Mouse (Mus musculus) layer of hippocampus, adult 8-10 months (tissue): ENCODE measurements around the gene Ptpn13. TPM values are rescaled to one million over a fixed set of nuclear protein-coding genes. Genes with fewer than 3 reads are reported as not detected.
A peak's percentile ranks its signal among the peaks of the same experiment; 100 is the strongest.

Experiments
- DNase-seq, 2 experiments: peaks; one replicate each; pipeline ENCODE4 v3.0.0; 2022; ENCODE audit warnings: low spot score in 2 of 2
- total RNA-seq, 4 experiments: library from RNA; stranded (reverse); gene quantifications; 2 replicates each; pipeline ENCODE4 v1.2.4; 2022

Gene Ptpn13
- total RNA-seq, 4 experiments from 2014 or later = 11.7 to 14.1 (median 12.9) TPM

DNA sequence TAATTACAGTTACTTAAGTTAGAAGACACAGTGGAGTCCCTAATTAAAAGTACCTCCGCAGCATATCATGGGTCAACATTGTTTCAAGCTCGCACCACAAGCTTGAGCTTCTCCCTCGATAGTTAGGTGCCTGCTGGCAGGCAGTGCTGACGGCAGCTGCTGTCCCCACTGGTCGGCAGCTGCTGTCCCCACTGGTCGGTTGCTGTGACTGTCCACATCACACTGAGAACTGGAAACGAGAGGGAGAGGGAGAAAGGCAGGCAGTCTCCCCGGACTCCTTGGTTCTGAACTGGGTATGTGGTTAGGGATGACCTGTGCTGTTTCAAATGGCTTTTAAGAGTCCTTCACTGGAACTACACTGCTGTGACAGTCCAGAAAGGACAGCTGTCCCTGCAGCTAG, 33.4 kb downstream of the Ptpn13 start:
- no peak for DNase-seq

DNA sequence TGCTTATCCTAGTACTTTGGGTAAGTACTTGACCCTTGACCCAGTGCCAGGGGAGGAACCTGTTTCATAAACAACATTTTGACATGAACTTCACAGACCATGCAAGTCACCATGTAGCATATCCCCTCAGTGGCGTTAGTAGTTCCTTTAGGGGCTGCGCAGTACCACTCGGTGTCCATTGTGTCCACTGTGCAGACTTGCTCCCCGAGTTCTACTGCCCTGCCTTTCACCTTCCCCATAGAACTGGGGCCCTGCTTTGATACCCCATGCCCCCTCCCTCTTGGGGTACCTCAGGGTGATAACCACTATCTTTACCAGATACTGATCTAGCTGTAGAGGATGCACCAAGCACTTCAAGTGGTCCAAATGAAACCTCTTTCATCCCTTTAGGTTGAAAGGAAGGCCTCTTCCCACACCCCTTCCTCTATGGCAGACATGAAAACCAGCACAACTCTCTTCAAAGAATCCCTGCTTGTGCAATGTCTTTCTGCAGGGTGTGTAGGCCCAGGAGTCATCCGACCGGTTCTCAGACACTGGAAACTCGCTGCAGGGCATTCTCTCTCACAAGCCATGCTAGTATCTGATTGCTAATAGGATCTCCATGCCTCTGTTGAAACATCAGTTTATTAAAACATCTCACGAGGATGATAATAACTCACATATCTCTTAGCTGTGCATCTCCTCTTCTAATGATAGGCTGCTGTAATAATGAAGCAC, 34.1 kb downstream of the Ptpn13 start:
- DNase-seq = no peak

- no peak for DNase-seq
Measured at GRCm38 (mm10) chr5:103460903-103461302, 35.9 kb downstream of the Ptpn13 start.

DNA sequence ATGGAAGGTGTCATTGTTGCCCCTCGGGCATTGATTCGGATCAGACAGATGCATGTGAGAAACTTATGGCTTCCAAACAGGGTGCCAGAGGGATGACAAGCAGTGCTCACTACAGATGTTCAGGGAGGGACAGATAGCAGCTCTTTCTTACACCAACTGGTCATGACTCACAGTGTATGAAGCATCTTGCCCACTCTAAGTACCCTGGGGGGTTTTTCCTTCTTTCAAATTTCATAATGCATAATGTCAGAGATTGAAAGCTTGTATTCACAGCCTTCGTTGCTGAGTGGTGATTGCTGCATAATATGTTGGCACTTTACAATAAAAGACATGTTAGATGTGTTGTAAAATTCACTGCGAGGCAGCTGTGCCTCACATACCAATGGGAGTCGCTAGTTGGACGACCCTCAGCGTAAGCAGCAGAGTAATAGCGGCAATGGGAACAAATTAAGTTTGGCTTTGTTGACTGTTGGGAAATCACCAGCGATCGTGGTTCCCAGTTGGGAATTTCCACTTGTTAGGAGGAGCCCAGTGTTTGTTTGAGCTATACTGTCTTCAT, 38.7 kb downstream of the Ptpn13 start:
- no peak for DNase-seq

DNA sequence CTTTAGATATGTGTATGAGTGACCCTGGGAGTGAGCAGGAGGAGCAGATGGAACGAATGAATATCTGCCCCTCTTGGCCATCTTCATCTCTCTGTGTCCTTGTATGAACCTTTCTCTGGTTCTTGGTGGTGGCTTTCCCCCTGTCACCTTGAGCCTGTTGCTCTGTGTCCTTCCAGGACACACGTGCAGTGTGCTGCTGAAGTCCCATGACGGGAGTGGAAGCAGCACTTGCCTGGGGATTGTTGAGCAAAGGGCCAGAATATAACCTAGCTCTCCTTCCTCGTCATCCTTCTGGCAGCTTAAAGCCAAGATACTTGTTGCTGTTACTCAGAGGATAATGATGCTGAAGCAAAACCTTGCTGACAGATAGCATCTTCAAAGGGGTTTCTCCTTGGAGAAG, 39.3 kb downstream of the Ptpn13 start:
- DNase-seq = no peak

- no peak for DNase-seq
Measured at GRCm38 (mm10) chr5:103464771-103465170, 39.8 kb downstream of the Ptpn13 start.

DNA sequence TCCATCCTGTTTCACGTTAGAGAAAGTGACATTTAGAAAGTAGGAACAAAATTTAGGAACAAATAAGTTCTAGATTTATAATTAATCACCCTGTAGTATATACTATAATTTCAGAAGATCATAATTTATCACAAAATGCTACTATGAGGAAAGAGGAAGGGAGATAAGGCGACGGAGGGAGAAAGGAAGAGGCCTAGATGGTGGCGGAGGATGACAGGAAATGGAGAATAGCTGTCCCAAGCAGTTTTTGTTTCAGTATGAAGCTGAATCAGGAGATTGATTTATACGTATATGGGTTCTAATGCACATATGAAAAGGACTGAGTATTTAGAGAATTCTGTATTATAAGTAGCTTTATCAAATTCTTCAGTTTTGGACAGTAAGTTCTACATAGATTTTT, 47.7 kb downstream of the Ptpn13 start:
- DNase-seq = no peak

- DNase-seq = no peak
Measured at GRCm38 (mm10) chr5:103473467-103474096, 48.6 kb downstream of the Ptpn13 start.

- no peak for DNase-seq
Measured at GRCm38 (mm10) chr5:103474259-103474658, 49.3 kb downstream of the Ptpn13 start.

DNA sequence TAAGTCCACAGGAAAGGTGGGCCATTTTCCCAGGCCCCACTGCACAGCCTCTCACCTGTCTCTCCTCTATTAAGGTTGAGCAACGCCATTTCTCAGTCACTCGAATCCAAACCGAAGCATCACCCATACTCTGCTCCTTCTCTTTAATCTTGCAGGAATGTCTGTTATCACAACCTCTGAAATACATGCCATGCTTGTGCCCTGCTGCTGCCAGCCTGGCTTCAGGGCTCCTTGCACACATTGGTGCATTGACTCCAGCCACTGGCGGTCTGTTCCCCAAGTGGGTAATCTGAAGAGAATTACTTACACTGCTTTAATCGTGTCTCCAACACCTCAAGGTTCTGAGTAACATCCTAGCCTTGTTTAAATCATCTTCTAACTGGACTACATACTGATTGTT, 50.5 kb downstream of the Ptpn13 start:
- no peak for DNase-seq

DNA sequence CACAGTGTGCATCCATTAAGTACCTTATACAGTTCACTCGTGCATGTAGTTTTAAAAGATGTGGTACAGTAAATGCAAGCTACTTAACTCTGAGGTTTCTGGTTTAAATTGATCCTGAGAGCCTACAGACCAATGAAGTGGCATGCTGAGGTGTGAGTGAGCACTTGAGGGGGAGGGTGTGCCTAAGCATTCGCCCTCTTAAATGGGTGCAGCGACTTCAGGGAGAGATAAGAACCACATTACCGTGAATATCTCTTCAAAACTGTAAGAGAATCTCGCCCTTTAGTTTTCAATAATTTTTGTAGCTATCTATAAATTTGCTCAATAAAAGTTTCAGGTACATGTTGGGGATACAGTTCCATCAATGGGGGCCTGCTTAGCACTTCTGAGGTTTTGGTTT, 54.5 kb downstream of the Ptpn13 start:
- no peak for DNase-seq

DNA sequence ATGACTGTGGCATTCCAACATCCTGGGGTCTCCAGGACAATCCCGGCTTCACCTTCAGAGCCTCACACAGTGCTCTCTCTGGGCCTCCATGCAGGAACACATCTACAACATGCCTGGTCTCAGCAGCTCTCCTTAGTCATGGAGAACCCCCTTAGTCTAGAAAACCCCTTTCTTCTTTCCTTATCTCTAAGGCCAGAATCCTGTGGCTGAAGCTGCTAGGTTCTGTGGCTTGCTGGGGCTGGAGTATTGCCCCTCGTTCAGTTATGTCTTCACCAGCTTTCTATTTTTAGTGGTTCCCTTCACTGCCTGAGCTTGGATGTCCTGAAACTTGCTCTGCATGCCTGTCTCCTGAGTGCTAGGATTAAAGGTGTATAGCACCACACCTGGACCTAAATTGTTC, 56.2 kb downstream of the Ptpn13 start:
- DNase-seq = no peak

DNA sequence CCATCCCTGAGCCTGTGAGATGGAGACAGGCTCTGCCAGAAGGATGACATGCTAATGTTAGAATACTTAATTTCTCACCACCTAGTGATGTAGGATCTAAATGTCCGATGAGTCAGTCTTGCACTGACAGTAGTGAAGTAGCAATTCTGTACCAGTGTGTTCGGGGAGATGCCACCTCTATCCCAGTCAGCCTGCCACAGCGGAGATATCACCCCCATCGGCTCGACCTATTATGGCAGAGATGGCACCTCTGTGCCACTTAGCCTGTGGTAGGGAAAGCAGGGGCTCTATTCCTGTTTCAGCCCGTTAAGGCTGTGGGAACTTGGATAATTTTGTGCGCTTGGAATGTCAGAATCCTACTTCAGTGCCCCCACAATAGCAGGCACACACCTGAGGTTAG, 62.0 kb downstream of the Ptpn13 start:
- no peak for DNase-seq

GRCm38 (mm10) chr5:103490964-103491363, 66.0 kb downstream of the Ptpn13 start:
- no peak for DNase-seq

DNA sequence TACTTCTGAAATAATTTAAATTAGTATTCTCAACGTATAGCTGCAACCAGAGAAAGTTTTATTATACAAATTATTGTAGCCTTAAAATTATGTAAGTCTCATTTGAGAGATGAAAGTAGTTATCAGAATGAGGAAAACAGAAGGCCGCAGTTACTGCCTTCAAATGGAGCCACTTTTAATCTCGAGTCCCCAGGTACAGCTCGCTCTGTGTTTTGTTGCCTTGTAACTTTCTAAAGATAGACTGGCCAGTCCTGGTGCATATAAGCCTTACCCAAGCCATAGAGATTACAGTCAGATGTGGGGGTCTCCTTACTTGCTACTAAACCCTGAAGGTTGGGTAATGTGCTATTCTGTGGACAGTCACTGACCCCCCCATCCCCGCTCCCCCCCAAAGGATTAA, 66.8 kb downstream of the Ptpn13 start:
- no peak for DNase-seq

- no peak for DNase-seq
Measured at GRCm38 (mm10) chr5:103497061-103497460, 72.1 kb downstream of the Ptpn13 start.

- peak; percentile 24 to 25 for DNase-seq
Measured at GRCm38 (mm10) chr5:103497480-103497879, 72.5 kb downstream of the Ptpn13 start.

GRCm38 (mm10) chr5:103499305-103499704, 74.3 kb downstream of the Ptpn13 start:
- DNase-seq = no peak

DNA sequence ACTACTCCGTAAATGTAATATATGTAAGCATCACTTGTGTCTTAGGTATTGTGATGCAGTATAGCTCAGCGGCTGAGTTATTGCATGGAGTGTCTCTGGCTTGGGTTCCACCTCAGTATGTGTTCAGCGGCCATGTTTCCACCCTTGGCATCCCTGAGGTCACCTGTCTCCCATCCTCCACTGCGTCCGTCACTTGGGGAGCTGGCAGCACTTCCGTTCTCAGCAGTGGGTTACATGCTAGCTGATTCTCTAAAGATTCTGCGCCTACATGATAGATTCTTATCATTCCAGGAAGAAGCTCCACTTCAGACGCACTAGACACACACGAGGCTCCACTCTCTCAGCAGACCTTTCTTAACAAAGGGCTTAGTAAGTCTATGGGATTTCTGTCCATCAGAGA, 76.1 kb downstream of the Ptpn13 start:
- DNase-seq = no peak

DNA sequence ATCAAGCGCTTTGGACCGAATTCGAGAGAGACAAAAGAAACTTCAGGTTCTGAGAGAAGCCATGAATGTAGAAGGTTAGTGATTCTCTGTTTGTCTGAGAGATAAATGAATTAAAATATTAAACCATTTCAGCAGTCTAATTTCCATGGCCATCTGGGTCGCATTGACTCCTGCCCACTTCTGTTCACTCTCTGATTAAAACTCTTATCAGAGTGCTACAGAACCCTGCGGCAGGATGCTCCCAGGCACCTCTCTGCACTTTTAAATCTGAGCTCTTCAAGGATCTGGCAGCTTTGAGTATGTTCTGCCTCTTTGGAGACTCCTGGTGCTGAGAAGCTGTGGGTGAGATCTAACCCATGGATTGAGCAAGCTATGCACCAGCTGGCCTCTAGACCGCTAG, 76.8 kb downstream of the Ptpn13 start:
- DNase-seq = no peak

DNA sequence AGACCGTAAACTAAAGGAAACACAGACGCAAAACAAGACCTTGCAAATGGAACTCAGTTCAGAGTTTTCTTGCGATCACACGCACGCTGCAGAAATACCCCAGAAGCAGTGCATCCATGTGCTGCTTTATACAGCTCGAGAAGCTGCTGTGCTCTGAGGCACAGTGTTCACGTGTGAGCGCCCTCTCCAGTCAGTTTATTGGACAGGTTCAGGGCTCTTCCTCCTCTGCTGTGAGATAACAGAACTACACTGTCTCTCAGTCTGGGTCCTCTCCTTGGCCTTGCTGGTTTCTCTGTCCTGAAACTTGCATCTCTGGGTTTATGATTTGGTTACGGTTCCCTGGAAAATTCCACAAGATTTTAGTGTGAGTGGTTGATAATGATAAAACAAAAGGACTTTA, 88.2 kb downstream of the Ptpn13 start:
- DNase-seq = no peak

GRCm38 (mm10) chr5:103514441-103514840, 89.4 kb downstream of the Ptpn13 start:
- DNase-seq = no peak

GRCm38 (mm10) chr5:103515876-103516275, 90.9 kb downstream of the Ptpn13 start:
- no peak for DNase-seq
